Mouse (Mus musculus) lung, embryonic 16.5 days (tissue): ENCODE data around the gene Ccdc155. TPM values are rescaled to one million over a fixed set of nuclear protein-coding genes. Genes with fewer than 3 reads are reported as not detected.

ENCODE experiments used
- ATAC-seq: fragments of 200-750 bp; cut with Nextera tagmentation; 2 replicates; pipeline ENCODE4 v1.8.0; 2017; ENCODE audit warnings: low read depth, mild to moderate bottlenecking, moderate library complexity
- H3K27ac ChIP-seq: fragments of 300-500 bp; sonication (generic); 2 replicates; pipeline ENCODE4 v1.5.1; 2014; ENCODE audit warnings: mild to moderate bottlenecking, control low read depth, low read length
- H3K27me3 ChIP-seq: fragments of 300-500 bp; sonication (generic); 2 replicates; pipeline ENCODE4 v1.6.1; 2014; ENCODE audit warnings: low read depth, low read length, mixed read lengths; ENCODE audit not compliant: control insufficient read depth, insufficient read depth
- H3K36me3 ChIP-seq: fragments of 300-500 bp; sonication (generic); 2 replicates; pipeline ENCODE4 v1.6.1; 2014; ENCODE audit warnings: low read length; ENCODE audit not compliant: control insufficient read depth, insufficient read depth
- H3K4me1 ChIP-seq: fragments of 300-500 bp; sonication (generic); replicated peaks from 2 replicates; pipeline ENCODE4 v1.6.1; 2014; ENCODE audit warnings: low read length, mixed read lengths; ENCODE audit not compliant: control insufficient read depth, insufficient read depth
- H3K4me2 ChIP-seq: fragments of 300-500 bp; sonication (generic); 2 replicates; pipeline ENCODE4 v1.6.1; 2014; ENCODE audit warnings: low read depth, low read length, control low read depth
- H3K4me3 ChIP-seq: fragments of 300-500 bp; sonication (generic); 2 replicates; pipeline ENCODE4 v1.5.1; 2014; ENCODE audit warnings: mild to moderate bottlenecking, low read length, control low read depth
- H3K9ac ChIP-seq: fragments of 300-500 bp; sonication (generic); 2 replicates; pipeline ENCODE4 v1.6.1; 2014; ENCODE audit warnings: low read length, control low read depth
- H3K9me3 ChIP-seq: fragments of 300-500 bp; sonication (generic); 2 replicates; pipeline ENCODE4 v1.6.1; 2016; ENCODE audit warnings: low read length; ENCODE audit not compliant: control insufficient read depth
- WGBS: fragments of 180-500 bp; shearing (Covaris S2); extraction: QIAGEN DNeasy Blood & Tissue Kit; methylation state at CpG from one replicate; pipeline ENCODE4 v1.1.7; 2014; 5-methylcytosine and 5-hydroxymethylcytosine counted together
- polyA plus RNA-seq: library from polyadenylated mRNA; unstranded; fragments of >200 nt; fragmentation: Nextera tagmentation; extraction: Ambion mirVana; gene quantifications from 2 replicates; pipeline ENCODE4 v1.2.1, GENCODE M21; 2015

Ccdc155 gene
- polyA plus RNA-seq, 1 experiment from 2014 or later = 1.3 TPM

DNA sequence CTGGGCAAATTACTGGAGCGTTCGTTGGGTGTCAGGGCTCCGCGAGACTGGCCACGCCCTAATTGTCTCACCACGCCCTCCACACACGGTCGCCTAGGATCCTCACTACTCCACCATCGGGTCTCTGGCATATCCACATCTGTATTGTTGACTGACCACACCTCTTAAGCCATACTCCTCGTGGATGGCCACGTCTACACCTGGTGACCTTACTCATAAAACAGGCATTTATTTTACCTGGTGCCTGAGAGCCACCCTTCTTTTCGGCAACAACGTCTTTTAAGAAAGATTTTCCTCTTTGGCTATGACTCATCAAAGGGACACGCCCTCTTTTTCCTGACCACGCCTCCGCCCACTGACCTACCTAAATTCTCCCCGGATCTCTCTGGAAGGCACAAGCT is 7.2 kb upstream of the Ccdc155 start, which contains the start of gene Dkkl1:
Dkkl1 (minus strand) TSS at position 297 of the 401 bp plus-strand sequence.
- no peak within 1 kb of the TSS for H3K9ac ChIP-seq

DNA sequence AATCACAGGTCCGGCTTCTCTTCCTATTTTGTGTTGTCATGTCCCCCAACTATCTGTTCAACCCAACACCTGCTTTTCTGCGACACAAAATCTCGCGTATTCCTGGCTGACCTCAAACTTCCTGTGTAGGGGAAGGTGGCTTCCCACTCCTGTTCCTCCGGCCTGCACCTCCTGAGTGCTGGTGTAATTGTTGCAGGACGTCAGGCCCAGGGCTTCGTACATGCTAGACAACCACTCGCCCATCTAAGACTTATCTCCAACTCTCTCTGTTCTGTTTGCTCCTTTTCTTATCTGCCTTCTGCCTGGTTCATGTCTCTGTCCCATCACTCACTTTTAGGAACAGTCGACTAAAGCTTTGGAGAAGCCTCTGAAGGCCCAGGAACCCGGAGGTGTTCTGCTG is 6.4 kb upstream of the Ccdc155 start:
- Histone ChIP-seq H3K4me3 (no peak overlapping the region), H3K4me2 (no peak overlapping the region)
- no peak for ATAC-seq

More for the DNA sequence above, 7.2 kb upstream of the Ccdc155 start, which contains the start of gene Dkkl1:
- ATAC-seq = no peak
- H3K4me2 ChIP-seq = peak within 1 kb of the TSS; percentile 45
- no peak within 1 kb of the TSS for H3K27ac ChIP-seq
- no peaks in the 10 kb centered on the region for H3K36me3 ChIP-seq
- H3K4me1 ChIP-seq = peaks cover 10% of the 10 kb centered on the region
- WGBS = 4% methylated on average over 17 of the region's 17 CpGs
- peaks cover 6% of the 10 kb centered on the region; the same call in 1 of the 2 replicates for H3K9me3 ChIP-seq
- H3K4me3 ChIP-seq = peak within 1 kb of the TSS; percentile 15; the same call in 1 of the 2 replicates
- peaks cover 26% of the 10 kb centered on the region for H3K27me3 ChIP-seq

DNA sequence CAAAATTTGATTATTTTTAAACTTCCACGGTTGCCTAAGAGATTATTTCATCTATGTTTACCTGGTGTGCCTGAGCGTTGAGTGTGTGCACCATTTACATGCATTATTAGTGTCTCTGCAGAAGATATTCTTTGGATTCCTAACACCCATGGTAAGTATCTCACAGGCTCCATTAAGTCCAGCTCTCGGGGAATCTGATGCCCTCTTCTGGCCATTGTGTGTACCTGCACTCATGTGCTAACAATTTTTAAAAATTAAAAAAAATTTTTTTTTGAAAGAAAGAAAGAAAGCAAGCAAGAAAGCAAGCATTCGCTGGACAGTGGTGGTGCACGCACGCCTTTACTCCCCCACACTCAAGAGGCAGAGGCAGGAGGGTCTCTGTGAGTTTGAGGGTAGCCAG is 3.6 kb upstream of the Ccdc155 start:
- no peak for ATAC-seq
- peaks cover 24% of the 10 kb centered on the region for H3K27me3 ChIP-seq
- WGBS = 74% methylated on average over 6 of the region's 6 CpGs

More for the DNA sequence above, 6.4 kb upstream of the Ccdc155 start:
- H3K9ac ChIP-seq = no peak overlapping the region
- peaks cover 6% of the 10 kb centered on the region; the same call in 1 of the 2 replicates for H3K9me3 ChIP-seq
- 41% methylated on average over 10 of the region's 10 CpGs for WGBS
- peaks cover 26% of the 10 kb centered on the region for H3K27me3 ChIP-seq
- peaks cover 8% of the 10 kb centered on the region for H3K4me1 ChIP-seq
- H3K27ac ChIP-seq = no peak overlapping the region
- no peaks in the 10 kb centered on the region for H3K36me3 ChIP-seq

DNA sequence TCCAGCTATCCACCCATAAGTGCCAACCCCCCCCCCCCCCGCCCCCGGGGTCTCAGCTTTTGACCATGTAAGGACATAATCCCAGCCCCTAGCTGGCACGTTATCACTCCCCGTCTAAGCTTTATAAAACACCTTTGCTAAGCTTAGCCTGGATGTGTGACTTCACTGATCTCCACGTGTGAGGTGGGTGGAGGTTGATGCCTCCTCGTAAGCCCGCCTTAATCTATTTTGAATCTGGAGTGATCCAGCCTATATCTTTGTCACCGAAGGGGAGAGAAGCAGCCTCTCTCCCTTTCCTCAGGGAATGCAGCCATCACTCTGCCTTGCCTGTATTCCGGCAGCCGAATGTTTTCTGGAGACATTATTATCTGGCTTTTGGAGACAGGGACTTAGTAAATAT is 2.0 kb downstream of the Ccdc155 start:
- H3K4me2 ChIP-seq = no peak overlapping the region
- H3K9ac ChIP-seq = no peak overlapping the region; the same call in 1 of the 2 replicates
- no peaks in the 10 kb centered on the region for H3K4me1 ChIP-seq
- H3K9me3 ChIP-seq = no peaks in the 10 kb centered on the region
- no peaks in the 10 kb centered on the region for H3K36me3 ChIP-seq
- WGBS = 23% methylated on average over 9 of the region's 10 CpGs
- no peak overlapping the region for H3K27ac ChIP-seq
- H3K4me3 ChIP-seq = no peak overlapping the region
- ATAC-seq = no peak
- H3K27me3 ChIP-seq = no peaks in the 10 kb centered on the region

More for the DNA sequence above, 3.6 kb upstream of the Ccdc155 start:
- Histone ChIP-seq H3K9ac (no peak overlapping the region), H3K36me3 (no peaks in the 10 kb centered on the region), H3K4me1 (0 out of 2 replicates have a peak, but pooled peaks cover 5% of the 10 kb centered on the region), H3K4me2 (no peak overlapping the region), H3K9me3 (peaks cover 6% of the 10 kb centered on the region; the same call in 1 of the 2 replicates), H3K4me3 (no peak overlapping the region), H3K27ac (no peak overlapping the region)

DNA sequence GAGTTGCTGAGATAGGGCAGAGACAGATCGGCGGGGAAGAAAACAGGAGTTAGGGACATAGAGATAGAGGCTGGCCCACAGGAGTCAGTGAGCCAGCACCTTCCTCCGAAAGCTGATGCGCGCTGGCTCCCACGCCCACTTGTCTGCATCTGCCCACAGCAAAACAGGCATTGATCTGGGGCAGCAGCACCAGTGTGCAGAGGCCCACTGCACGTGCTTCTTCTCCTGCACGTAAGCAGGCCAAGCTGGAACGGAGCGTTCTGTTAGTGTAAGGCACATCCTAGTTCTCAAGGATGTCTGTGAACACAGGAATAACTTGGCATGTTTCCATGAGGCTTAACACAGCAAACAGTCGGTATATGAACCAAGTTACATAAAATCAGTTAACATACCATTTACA is 5.7 kb downstream of the Ccdc155 start:
- Histone ChIP-seq H3K4me1 (no peaks in the 10 kb centered on the region), H3K9ac (no peak overlapping the region), H3K27ac (no peak overlapping the region), H3K27me3 (0 out of 2 replicates have a peak, but pooled peaks cover 3% of the 10 kb centered on the region), H3K36me3 (no peaks in the 10 kb centered on the region), H3K4me3 (no peak overlapping the region), H3K4me2 (no peak overlapping the region), H3K9me3 (no peaks in the 10 kb centered on the region)
- WGBS = 72% methylated on average over 11 of the region's 11 CpGs
- ATAC-seq = no peak

DNA sequence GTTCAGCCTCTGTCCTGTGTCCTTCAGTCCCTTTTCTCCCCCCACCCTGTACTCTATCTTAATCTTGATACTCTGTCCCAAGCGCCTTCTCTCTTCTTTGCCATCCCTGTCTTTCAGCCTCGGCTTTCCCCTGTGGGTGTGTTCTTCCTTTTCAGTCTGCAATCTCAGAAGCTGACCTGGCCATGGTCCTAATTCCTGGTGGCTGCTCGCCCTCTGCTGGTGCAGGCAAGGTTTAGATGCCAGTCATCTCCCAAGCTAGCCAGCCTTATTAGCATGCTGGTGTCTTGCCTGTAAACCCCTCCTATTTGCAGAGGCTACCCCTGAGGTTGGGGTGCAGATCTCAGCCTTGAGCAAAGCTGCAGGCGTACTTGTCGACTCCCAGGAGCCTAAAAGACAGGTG is 6.3 kb downstream of the Ccdc155 start:
- ATAC-seq = 0 out of 2 replicates have a peak, but pooled peaks have one; percentile 31
- H3K27me3 ChIP-seq = 0 out of 2 replicates have a peak, but pooled peaks cover 3% of the 10 kb centered on the region
- H3K36me3 ChIP-seq = no peaks in the 10 kb centered on the region
- no peaks in the 10 kb centered on the region for H3K9me3 ChIP-seq
- H3K4me1 ChIP-seq = no peaks in the 10 kb centered on the region
- no peak overlapping the region for H3K4me2 ChIP-seq
- H3K9ac ChIP-seq = no peak overlapping the region
- H3K4me3 ChIP-seq = no peak overlapping the region
- 9% methylated on average over 5 of the region's 5 CpGs for WGBS
- no peak overlapping the region for H3K27ac ChIP-seq

DNA sequence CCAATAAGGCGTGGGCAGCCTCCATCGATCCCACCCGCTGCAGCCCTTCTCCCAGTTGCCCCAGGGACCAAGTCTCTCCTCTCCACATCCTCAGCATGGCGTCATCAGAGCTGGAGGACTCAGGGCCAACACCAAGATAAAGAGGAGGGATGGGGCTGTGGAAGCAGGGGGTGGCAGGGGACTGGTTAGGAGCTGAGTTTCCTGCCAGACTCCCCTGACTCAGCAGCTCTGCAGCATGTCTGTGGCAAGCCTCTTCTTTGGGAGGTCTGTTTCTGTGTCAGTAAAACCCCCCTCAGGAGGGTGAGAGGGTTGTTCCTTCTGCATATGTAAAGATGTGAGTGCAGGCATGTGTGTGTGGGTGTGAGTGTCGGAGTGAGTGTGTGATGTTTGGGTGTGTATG is 7.7 kb downstream of the Ccdc155 start:
- Histone ChIP-seq H3K9me3 (no peaks in the 10 kb centered on the region), H3K4me2 (no peak overlapping the region)
- WGBS = 77% methylated on average over 5 of the region's 5 CpGs

DNA sequence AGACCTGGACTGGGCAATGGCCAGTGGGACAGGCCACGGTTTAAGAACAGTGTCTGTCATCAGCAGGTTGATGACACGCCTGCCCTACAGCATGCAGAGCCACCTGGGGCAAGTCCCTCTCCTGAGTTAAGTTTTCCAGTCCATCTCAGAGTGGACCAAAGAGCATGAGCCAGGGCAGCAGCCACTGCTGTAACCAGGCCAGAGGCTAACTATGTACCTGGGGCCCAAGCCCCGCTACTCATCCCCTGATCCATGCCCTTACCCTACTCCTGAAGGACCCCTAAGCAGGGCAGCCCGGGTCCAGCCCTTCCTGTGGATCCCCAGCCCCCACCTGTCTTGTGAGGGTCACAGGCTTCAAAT is 8.5 kb downstream of the Ccdc155 start:
- ATAC-seq = no peak
- no peak overlapping the region for H3K4me2 ChIP-seq
- H3K4me1 ChIP-seq = no peaks in the 10 kb centered on the region; the same call in 1 of the 2 replicates
- 72% methylated on average over 4 of the region's 4 CpGs for WGBS
- H3K36me3 ChIP-seq = no peaks in the 10 kb centered on the region
- H3K4me3 ChIP-seq = no peak overlapping the region
- no peak overlapping the region for H3K9ac ChIP-seq
- 0 out of 2 replicates have a peak, but pooled peaks cover 3% of the 10 kb centered on the region for H3K27me3 ChIP-seq
- no peak overlapping the region for H3K27ac ChIP-seq
- H3K9me3 ChIP-seq = no peaks in the 10 kb centered on the region

More for the DNA sequence above, 7.7 kb downstream of the Ccdc155 start:
- no peak for ATAC-seq
- H3K4me3 ChIP-seq = no peak overlapping the region
- H3K36me3 ChIP-seq = no peaks in the 10 kb centered on the region
- H3K27me3 ChIP-seq = 0 out of 2 replicates have a peak, but pooled peaks cover 3% of the 10 kb centered on the region
- no peaks in the 10 kb centered on the region for H3K4me1 ChIP-seq
- no peak overlapping the region for H3K9ac ChIP-seq
- H3K27ac ChIP-seq = no peak overlapping the region

DNA sequence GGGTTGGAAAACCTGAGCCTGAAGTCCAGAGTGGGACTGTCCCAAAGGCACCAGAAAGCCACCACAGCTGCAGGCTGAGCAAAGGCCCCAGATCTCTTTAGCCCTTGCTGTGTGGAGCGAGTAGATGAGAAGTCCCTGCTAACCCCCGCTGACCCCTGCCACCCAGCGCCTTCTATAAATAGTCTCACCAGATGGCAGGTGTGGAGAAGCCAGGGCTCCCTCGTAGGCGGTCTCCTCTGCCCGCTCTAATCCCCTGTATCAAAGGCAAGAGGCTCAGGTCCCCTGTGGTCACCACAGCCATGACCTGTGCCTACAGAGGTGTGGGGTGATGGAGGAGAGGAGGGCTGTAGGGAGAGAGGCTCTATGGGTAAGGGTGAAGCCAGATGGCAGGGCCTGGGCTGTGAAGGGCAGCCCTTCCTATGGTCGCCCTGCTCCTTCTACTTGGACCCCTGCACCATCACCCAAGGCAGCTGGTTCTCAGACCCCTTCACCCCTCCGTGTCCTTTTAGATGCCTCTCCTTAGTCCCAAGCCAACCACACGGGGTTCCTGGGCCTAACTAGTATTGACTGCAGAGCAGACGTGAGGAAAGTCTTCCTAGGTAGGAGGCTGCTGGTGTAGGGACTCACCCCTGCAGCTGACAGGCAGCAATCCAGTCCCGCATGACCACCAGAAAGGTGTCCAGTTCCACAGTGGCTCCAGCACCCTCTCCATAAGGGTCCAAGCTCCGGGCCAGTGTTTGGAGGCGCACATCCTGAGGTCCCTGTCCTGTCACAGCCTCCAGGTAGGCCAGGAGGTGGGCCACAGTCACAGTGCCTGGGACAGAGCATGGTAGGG is 9.1 kb downstream of the Ccdc155 start:
- Histone ChIP-seq H3K27ac (no peak overlapping the region), H3K4me2 (no peak overlapping the region), H3K36me3 (no peaks in the 10 kb centered on the region), H3K27me3 (0 out of 2 replicates have a peak, but pooled peaks cover 3% of the 10 kb centered on the region), H3K4me3 (no peak overlapping the region), H3K4me1 (no peaks in the 10 kb centered on the region; the same call in 1 of the 2 replicates), H3K9ac (no peak overlapping the region), H3K9me3 (no peaks in the 10 kb centered on the region)
- no peak for ATAC-seq
- WGBS = 43% methylated on average over 13 of the region's 13 CpGs
